Mouse (Mus musculus): ENCODE results near the gene Tmem106c.

The Tmem106c gene

GRCm38 (mm10) chr15:97963989-97964835, at the start of gene Tmem106c:
TSS of gene Tmem106c (plus strand) at chr15:97964200.
- peak; percentile 93 for DNase-seq (ENCODE audit: low read depth, low spot score)

GRCm38 (mm10) chr15:97914331-97914747, 49.7 kb upstream of the Tmem106c start:
- DNase-seq (ENCODE audit: low read depth, low spot score), result peak; percentile 16

- DNase-seq (ENCODE audit: low read depth, low spot score), result no peak
These were observed 46.0 kb upstream of the Tmem106c start for GRCm38 (mm10) chr15:97917994-97918393.

GRCm38 (mm10) chr15:97919217-97919616, 44.8 kb upstream of the Tmem106c start:
- no peak for DNase-seq (ENCODE audit: low read depth, low spot score)

- DNase-seq (ENCODE audit: low read depth, low spot score), result no peak
These were observed 43.7 kb upstream of the Tmem106c start for GRCm38 (mm10) chr15:97920306-97920705.

GRCm38 (mm10) chr15:97921796-97922195, 42.2 kb upstream of the Tmem106c start:
- no peak for DNase-seq (ENCODE audit: low read depth, low spot score)

GRCm38 (mm10) chr15:97922421-97922820, 41.6 kb upstream of the Tmem106c start:
- no peak for DNase-seq (ENCODE audit: low read depth, low spot score)

GRCm38 (mm10) chr15:97927018-97927417, 37.0 kb upstream of the Tmem106c start:
- no peak for DNase-seq (ENCODE audit: low read depth, low spot score)

- DNase-seq (ENCODE audit: low read depth, low spot score), result no peak
These were observed 36.2 kb upstream of the Tmem106c start for GRCm38 (mm10) chr15:97927821-97928220.

- no peak for DNase-seq (ENCODE audit: low read depth, low spot score)
These were observed 34.7 kb upstream of the Tmem106c start for GRCm38 (mm10) chr15:97929259-97929824.

GRCm38 (mm10) chr15:97932441-97932840, 31.6 kb upstream of the Tmem106c start:
- DNase-seq (ENCODE audit: low read depth, low spot score), result no peak

GRCm38 (mm10) chr15:97938580-97938979, 25.4 kb upstream of the Tmem106c start:
- DNase-seq (ENCODE audit: low read depth, low spot score), result no peak

- DNase-seq (ENCODE audit: low read depth, low spot score), result no peak
These were observed 23.9 kb upstream of the Tmem106c start for GRCm38 (mm10) chr15:97940088-97940487.

- DNase-seq (ENCODE audit: low read depth, low spot score), result no peak
These were observed 22.7 kb upstream of the Tmem106c start for GRCm38 (mm10) chr15:97941306-97941705.

- DNase-seq (ENCODE audit: low read depth, low spot score), result no peak
These were observed 21.5 kb upstream of the Tmem106c start for GRCm38 (mm10) chr15:97942538-97942937.

GRCm38 (mm10) chr15:97943356-97943755, 20.6 kb upstream of the Tmem106c start:
- no peak for DNase-seq (ENCODE audit: low read depth, low spot score)

GRCm38 (mm10) chr15:97944919-97945574, 19.0 kb upstream of the Tmem106c start:
- DNase-seq (ENCODE audit: low read depth, low spot score), result no peak

GRCm38 (mm10) chr15:97945656-97946315, 18.2 kb upstream of the Tmem106c start:
- DNase-seq (ENCODE audit: low read depth, low spot score), result no peak

GRCm38 (mm10) chr15:97948720-97949119, 15.3 kb upstream of the Tmem106c start:
- DNase-seq (ENCODE audit: low read depth, low spot score), result no peak

GRCm38 (mm10) chr15:97949706-97950105, 14.3 kb upstream of the Tmem106c start:
- no peak for DNase-seq (ENCODE audit: low read depth, low spot score)

- no peak for DNase-seq (ENCODE audit: low read depth, low spot score)
These were observed 13.8 kb upstream of the Tmem106c start for GRCm38 (mm10) chr15:97950240-97950639.

All from embryo, embryonic 11.5 days (tissue).